Mouse (Mus musculus) R1 (cell line): Measurements from ENCODE around the gene C2cd5.
A peak's percentile ranks its signal among the peaks of the same experiment; 100 is the strongest.

Experiments used
- DNase-seq: peaks from one replicate; pipeline ENCODE4 v3.0.0-alpha.2; 2018; ENCODE audit warnings: low read depth, low spot score

C2cd5 gene

GRCm38 (mm10) chr6:143099681-143100382 lies at the start of gene C2cd5:
Gene C2cd5 (minus strand): TSS chr6:143100141.
- DNase-seq: peak; percentile 98

- peak; percentile 92 for DNase-seq
Measured at GRCm38 (mm10) chr6:143148868-143149267, 48.9 kb upstream of the C2cd5 start.

- DNase-seq: peak; percentile 86
Measured at GRCm38 (mm10) chr6:143146756-143147155, 46.8 kb upstream of the C2cd5 start.

GRCm38 (mm10) chr6:143145051-143145450 lies 45.1 kb upstream of the C2cd5 start:
- DNase-seq: no peak

- no peak for DNase-seq
Measured at GRCm38 (mm10) chr6:143144556-143144955, 44.6 kb upstream of the C2cd5 start.

DNA sequence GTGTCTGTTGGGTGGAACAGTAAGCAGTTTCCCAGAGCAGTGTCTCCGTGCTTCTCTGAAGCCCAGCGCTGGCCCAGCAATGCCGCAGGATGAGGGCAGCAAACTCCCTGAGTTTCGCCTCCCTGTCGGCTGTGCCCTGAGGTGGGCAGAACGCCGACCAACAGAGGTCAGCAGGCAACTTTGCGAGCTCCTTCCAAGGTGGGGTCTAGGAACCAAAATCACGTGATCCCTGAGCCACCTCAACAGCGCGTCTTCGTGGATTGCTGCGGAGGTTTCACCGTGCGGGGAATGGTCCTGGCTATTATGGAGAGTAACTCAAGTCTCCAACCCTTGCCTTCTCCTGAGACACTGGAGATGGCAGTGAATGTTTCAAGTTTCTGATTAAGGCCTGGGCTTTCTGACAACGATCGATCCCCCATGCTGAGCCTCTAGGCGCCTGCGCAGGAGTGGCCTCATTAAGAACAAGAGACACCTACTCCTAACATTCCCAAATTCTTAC lies 43.9 kb upstream of the C2cd5 start:
- peak; percentile 80 for DNase-seq

DNA sequence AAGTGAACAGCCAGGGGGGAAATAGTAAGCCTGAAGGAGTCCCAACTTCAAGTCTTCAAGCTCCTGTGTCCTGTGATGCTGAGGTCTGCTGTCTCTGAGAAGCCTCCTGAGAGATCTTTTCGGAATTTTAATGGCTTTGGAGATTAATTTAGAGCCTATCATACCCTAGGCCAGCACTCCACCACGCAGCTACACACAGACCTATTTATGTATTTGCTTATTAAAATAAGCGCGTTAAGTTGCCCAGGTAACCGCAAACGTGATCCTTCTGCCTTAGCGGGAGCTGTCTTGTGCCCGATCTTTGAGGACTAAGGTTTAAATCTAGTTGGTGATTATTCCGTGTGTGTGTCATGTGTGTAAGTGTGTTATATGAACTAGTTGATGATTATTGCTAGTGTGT lies 43.4 kb upstream of the C2cd5 start:
- no peak for DNase-seq

GRCm38 (mm10) chr6:143142861-143143260 lies 42.9 kb upstream of the C2cd5 start:
- DNase-seq: peak; percentile 61

DNA sequence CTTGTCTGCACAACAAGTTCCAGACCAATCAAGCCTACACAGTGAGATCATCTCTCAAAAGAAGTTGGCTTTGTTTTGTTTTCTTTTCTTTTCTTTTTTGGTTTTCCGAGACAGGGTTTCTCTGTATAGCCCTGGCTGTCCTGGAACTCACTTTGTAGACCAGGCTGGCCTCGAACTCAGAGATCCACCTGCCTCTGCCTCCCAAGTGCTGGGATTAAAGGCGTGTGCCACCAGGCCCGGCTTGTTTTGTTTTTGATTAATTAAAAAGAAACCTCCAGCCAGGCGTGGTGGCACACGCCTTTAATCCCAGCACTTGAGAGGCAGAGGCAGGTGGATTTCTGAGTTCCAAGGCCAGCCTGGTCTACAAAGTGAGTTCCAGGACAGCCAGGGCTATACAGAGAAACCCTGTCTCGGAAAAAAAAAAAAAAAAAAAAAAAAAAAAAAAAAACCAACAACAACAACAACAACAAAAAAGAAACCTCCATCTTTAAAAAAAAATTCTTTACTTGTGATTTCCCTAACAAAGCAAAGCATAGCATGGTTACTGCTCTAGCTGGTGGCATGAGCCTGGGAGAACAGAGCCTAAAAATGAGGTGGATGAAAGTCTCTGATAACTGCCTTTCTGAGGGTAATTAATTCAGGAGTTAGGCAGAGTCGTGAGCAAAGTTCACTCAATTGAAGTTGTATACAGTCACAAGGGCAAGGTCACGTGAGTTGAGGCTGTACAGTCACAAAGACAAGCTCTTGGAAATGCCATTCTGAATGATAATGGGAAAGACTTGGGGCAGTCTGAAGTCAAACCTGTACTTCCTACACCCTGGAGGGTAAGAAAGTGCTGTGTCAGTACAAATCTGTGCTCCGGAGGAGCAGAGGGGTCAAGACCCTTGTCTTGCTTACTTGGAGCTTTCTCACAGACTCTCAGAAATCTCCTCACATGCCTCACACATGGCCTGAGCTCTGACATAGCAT lies 42.0 kb upstream of the C2cd5 start:
- DNase-seq: peak; percentile 100

GRCm38 (mm10) chr6:143140884-143141283 lies 40.9 kb upstream of the C2cd5 start:
- peak; percentile 90 for DNase-seq

DNA sequence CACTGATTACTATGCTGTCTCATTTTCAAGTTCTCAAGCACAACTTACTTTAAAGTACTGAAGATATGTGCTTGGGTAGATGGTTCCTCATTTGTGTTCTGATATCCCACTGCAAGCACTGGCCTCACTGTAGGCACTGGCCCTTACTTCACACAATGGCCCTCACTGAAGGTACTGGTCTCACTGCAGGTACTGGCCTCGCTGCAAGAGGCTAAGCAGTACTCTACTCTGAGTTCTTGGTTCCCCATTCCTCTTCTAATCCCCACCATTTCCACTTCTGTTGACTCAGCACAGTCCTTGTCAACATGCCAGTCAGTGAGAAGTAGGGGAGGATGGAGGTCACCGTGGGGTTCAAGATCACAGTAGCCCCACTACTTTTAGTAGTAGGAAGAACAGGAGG lies 39.5 kb upstream of the C2cd5 start:
- no peak for DNase-seq

DNA sequence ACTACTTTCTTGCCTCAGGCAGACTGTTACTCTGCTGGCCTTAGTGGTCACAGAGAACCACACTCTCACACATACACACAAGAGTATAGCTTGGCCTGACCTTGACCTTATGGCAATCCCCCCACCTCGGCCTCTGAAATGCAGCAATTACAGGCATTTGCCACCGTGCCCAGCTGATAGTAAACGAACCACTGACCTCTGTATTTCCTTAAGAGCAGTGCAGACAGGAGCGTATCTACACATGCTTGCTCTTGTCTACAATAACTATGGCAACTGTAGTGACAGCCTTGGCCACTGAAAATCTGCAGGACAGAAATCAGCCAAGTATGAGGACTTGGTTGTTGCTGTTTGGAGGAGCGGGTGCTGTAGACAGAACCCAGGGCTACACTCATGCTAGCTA lies 37.4 kb upstream of the C2cd5 start:
- DNase-seq: peak; percentile 47

GRCm38 (mm10) chr6:143136688-143137087 lies 36.7 kb upstream of the C2cd5 start:
- no peak for DNase-seq

GRCm38 (mm10) chr6:143135097-143135496 lies 35.2 kb upstream of the C2cd5 start:
- peak; percentile 53 for DNase-seq

DNA sequence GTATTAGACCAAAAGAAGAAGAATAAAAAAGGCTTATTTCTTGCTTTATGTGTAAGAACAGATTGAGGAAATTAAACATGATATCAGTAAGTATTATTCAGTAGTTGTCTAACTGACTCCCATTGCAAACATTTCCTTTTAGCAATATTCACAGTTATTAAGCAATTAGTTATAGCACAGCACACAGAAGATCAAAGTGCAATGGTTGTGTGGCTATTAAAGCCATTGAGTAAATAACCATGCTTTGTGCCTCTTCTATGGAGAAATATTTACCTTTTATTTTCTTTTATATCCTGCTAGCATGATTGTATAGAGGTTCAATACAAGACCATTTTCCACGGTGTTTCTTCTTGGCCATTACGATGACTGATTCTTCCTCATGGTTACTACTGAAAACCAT lies 33.2 kb upstream of the C2cd5 start:
- DNase-seq: no peak

GRCm38 (mm10) chr6:143131895-143132652 lies 32.1 kb upstream of the C2cd5 start:
- DNase-seq: no peak

DNA sequence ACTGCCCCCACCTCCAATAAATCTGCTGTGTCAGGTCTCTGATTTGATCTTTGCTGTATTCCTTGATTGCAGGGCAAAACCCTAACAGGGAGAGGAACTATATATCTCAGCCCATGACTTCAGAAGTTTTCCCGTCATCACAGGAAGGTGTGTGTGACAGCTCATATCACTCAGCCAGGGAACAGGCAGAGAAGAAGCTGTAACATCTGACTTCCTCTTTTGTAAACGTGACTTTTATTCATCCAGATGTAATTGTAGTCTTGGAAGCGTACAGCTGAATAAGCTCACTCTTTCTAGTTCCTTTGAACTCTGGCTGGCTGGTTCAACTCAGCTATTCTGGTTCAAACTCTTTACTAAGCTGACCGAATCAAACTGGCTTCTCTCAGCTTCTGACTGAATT lies 30.5 kb upstream of the C2cd5 start:
- DNase-seq: no peak

- peak; percentile 61 for DNase-seq
Measured at GRCm38 (mm10) chr6:143129952-143130351, 30.0 kb upstream of the C2cd5 start.

DNA sequence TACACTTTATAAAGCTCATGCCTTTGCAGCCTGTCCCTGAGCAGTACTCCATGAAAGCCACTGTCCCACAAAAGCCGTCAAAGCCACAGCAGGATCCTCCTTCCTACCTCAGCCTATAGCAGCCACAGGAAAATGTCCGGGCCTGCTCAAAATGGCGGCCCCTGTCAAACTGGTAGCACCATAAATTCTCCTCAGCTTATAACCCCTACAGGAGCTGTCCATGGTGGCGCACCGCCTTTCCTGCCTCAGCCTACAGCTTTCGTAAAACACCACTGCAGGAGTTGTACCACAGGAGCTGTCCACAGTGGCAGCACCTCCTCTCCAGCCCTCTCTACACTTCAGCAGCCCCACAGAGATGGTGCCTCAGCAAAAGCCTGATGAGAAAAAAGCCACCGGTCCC lies 29.5 kb upstream of the C2cd5 start:
- peak; percentile 97 for DNase-seq

GRCm38 (mm10) chr6:143125721-143126120 lies 25.8 kb upstream of the C2cd5 start:
- peak; percentile 55 for DNase-seq

DNA sequence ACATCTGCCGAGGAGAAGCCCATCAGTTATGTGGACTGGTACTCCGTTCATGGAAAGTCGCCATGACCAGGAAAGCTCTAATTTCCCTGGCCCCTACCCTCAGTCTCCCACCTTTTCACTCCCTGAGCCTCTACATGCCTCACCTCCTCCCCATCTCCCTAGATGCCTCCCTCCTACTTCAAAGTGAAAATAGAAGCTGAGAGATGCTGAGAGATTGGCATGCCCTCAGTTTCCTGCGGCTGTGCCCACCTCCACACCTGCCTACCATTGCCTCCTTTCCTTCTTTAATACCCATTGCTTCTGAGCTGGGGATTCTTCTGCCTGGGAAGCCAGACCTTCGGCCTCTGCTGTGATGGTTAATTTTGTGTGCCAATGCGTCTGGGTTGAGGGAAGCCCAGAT lies 19.4 kb upstream of the C2cd5 start:
- no peak for DNase-seq

GRCm38 (mm10) chr6:143116779-143117178 lies 16.8 kb upstream of the C2cd5 start:
- DNase-seq: peak; percentile 58
